Mouse (Mus musculus): Measurements from ENCODE around the gene Siah3. TPM values are rescaled to one million over a fixed set of nuclear protein-coding genes. Genes with fewer than 3 reads are reported as not detected.

Siah3 gene
- polyA plus RNA-seq, 1 experiment from 2014 or later: not detected

- no peak overlapping the region for H3K4me3 ChIP-seq
- no peaks in the 10 kb centered on the region for H3K27me3 ChIP-seq (ENCODE audit: low read depth, poor library complexity, severe bottlenecking)
- no peaks in the 10 kb centered on the region for H3K9me3 ChIP-seq (replicated peaks)
- no peak overlapping the region for H3K27ac ChIP-seq
- DNase-seq (ENCODE audit: low spot score): no peak
- 88% methylated on average over 3 of the region's 3 CpGs for WGBS
- no peaks in the 10 kb centered on the region for H3K36me3 ChIP-seq
- H3K4me1 ChIP-seq: 0 out of 2 replicates have a peak, but pooled peaks cover 5% of the 10 kb centered on the region
Measured at GRCm38 (mm10) chr14:75516161-75516560, 60.4 kb downstream of the Siah3 start.

DNA sequence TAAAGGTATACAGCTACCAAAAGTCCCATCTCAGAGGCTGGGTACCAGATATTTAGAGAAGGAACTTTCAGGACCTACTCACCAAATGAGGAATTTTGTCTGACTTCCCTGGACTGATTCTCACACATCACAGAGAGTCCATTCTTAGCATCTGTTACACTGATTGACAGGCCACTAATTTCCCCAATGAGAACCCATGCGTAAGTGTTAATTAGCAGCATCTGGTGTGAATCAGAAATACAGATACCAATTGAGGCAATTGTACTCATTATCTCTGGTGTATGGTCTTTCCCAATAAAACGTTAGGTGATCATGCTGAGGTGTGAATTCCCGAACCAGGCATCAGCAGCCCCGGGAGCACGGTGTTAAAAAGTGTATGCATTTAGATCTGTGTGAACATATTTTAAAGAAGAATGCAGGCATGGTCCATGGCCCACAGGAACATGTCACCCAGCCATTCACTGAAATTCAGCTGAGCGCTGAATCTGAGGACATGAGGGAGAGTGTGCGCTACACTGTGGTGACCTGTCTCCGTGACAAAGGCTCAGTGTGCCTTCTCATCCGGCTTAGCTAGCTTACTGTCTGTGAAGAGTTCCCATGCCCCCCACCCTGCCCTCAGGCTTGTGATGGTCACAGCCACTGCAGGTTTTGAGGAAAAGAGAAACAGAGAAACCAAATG is 61.3 kb downstream of the Siah3 start:
- Histone ChIP-seq H3K9me3 (replicated peaks) (no peaks in the 10 kb centered on the region), H3K36me3 (no peaks in the 10 kb centered on the region), H3K4me3 (no peak overlapping the region), H3K27ac (no peak overlapping the region), H3K27me3 (ENCODE audit: low read depth, poor library complexity, severe bottlenecking) (no peaks in the 10 kb centered on the region), H3K4me1 (0 out of 2 replicates have a peak, but pooled peaks cover 5% of the 10 kb centered on the region)
- 71% methylated on average over 9 of the region's 9 CpGs for WGBS
- DNase-seq (ENCODE audit: low spot score): no peak

DNA sequence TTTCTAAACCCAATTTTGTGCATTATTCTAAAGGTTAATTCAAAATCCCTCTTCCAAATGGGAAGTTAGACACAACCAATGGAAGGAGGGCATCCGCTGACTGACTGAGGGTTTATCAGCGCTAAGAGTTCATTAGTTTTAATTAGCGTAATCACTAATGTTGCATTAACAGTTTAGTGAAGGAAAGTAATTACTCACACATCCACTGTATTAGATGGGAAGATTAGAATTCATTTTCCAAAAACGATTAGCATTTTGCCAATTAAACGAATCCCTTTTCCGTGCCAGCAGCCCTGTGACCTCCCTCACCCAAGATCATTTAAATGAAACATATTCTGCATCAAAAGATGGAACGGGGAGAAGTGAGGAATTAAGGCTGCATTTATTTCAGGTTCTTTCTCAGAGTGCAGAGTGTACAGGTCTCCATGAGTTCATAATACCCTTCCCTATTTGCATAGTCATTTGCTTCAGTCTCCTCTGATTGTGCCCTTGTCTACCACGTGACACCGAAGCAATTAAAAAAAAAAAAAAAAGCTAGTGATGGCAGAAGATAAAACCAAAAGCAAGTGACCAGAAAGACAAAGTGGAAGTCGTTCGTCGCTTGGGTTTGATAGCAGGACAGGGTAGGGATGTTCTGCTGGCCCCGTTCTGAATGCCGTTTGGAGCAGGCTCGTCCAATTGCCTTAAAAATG is 62.6 kb downstream of the Siah3 start:
- Histone ChIP-seq H3K27me3 (ENCODE audit: low read depth, poor library complexity, severe bottlenecking) (no peaks in the 10 kb centered on the region), H3K4me3 (no peak overlapping the region), H3K9me3 (replicated peaks) (no peaks in the 10 kb centered on the region), H3K36me3 (no peaks in the 10 kb centered on the region), H3K4me1 (0 out of 2 replicates have a peak, but pooled peaks cover 5% of the 10 kb centered on the region), H3K27ac (no peak overlapping the region)
- 88% methylated on average over 15 of the region's 15 CpGs for WGBS
- no peak for DNase-seq (ENCODE audit: low spot score)

GRCm38 (mm10) chr14:75518899-75519298 is 63.1 kb downstream of the Siah3 start:
- Histone ChIP-seq H3K4me3 (no peak overlapping the region), H3K9me3 (replicated peaks) (no peaks in the 10 kb centered on the region), H3K27ac (no peak overlapping the region), H3K4me1 (0 out of 2 replicates have a peak, but pooled peaks cover 5% of the 10 kb centered on the region), H3K36me3 (no peaks in the 10 kb centered on the region), H3K27me3 (ENCODE audit: low read depth, poor library complexity, severe bottlenecking) (no peaks in the 10 kb centered on the region)
- no peak for DNase-seq (ENCODE audit: low spot score)
- 89% methylated on average over 6 of the region's 6 CpGs for WGBS

- DNase-seq (ENCODE audit: low spot score): no peak
- WGBS: 88% methylated on average over 8 of the region's 8 CpGs
- 0 out of 2 replicates have a peak, but pooled peaks cover 5% of the 10 kb centered on the region for H3K4me1 ChIP-seq
- no peak overlapping the region for H3K27ac ChIP-seq
- no peaks in the 10 kb centered on the region for H3K36me3 ChIP-seq
- no peaks in the 10 kb centered on the region for H3K27me3 ChIP-seq (ENCODE audit: low read depth, poor library complexity, severe bottlenecking)
- H3K9me3 ChIP-seq (replicated peaks): no peaks in the 10 kb centered on the region
- no peak overlapping the region for H3K4me3 ChIP-seq
Measured at GRCm38 (mm10) chr14:75519668-75520067, 63.9 kb downstream of the Siah3 start.

GRCm38 (mm10) chr14:75524648-75525047 is 68.9 kb downstream of the Siah3 start:
- Histone ChIP-seq H3K9me3 (replicated peaks) (no peaks in the 10 kb centered on the region), H3K27me3 (ENCODE audit: low read depth, poor library complexity, severe bottlenecking) (no peaks in the 10 kb centered on the region), H3K4me3 (no peak overlapping the region), H3K4me1 (peaks cover 1% of the 10 kb centered on the region), H3K36me3 (no peaks in the 10 kb centered on the region), H3K27ac (no peak overlapping the region)
- no peak for DNase-seq (ENCODE audit: low spot score)
- WGBS: 92% methylated on average over 2 of the region's 2 CpGs

DNA sequence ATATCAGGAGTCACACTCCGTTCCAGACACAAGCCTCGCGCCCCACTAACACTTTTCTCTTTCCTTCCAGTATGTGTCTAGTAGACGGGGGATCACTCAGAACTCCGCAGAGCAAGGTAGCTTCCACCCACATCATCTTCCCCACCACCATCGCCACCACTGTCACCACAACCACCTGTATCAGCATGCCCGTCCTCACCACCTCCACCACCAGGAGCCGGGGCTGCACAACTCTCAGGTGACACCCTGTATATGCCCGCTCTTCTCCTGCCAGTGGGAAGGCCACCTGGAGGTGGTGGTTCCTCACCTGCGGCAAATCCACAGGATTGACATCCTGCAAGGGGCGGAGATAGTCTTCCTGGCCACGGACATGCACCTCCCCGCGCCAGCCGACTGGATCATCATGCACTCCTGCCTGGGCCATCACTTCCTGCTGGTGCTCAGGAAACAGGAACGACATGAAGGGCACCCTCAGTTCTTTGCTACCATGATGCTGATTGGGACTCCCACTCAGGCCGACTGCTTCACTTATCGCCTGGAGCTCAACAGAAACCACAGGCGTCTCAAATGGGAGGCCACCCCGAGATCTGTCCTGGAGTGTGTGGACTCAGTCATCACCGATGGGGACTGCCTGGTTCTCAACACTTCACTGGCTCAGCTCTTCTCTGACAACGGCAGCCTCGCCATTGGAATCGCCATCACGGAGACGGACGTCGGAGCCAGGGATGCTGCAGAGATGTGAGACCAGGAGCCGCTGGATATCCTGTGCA is 69.8 kb downstream of the Siah3 start:
- Histone ChIP-seq H3K27me3 (ENCODE audit: low read depth, poor library complexity, severe bottlenecking) (no peaks in the 10 kb centered on the region), H3K36me3 (no peaks in the 10 kb centered on the region), H3K4me3 (no peak overlapping the region), H3K27ac (no peak overlapping the region; the same call in 1 of the 2 replicates), H3K9me3 (replicated peaks) (no peaks in the 10 kb centered on the region), H3K4me1 (peaks cover 10% of the 10 kb centered on the region)
- 88% methylated on average over 29 of the region's 29 CpGs for WGBS
- no peak for DNase-seq (ENCODE audit: low spot score)

DNA sequence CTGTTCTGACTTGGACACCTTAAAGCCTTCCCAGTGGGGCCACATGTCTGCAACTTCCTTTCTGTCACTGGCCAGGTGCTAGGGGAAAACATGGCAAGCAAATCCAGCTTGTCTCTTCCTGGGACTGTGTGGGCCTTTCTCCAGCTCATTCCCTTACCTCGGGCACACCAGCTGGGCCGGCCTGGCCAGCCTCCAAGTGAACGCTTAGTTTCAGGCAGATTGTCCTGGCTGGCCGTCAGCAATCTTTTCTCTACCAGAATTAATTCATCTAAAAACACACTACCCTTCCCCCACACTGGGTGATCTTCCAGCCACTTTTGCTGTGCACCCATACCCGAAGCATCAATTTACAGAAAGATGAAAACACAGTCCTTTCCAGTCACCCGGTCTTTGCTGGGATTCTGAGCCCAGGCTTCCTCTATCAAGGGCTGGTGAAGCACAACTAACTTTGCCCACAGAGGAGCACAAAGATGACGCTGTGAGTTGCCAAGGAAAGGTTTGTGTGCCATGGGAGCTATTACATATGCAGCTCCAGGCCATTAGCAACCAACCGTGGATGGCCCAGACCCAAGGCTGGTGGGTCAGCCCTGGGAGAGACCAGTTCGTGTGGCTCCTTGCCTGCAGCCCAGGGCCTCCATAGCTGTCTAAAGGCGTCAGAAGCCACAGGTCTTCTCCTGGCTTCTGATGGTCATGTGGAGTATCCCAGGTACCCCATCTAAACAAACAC is 71.8 kb downstream of the Siah3 start:
- WGBS: 88% methylated on average over 10 of the region's 10 CpGs
- Histone ChIP-seq H3K36me3 (no peaks in the 10 kb centered on the region), H3K9me3 (replicated peaks) (no peaks in the 10 kb centered on the region), H3K27me3 (ENCODE audit: low read depth, poor library complexity, severe bottlenecking) (no peaks in the 10 kb centered on the region), H3K27ac (no peak overlapping the region), H3K4me1 (peaks cover 22% of the 10 kb centered on the region), H3K4me3 (no peak overlapping the region)
- DNase-seq (ENCODE audit: low spot score): no peak

GRCm38 (mm10) chr14:75530815-75531353 is 75.1 kb downstream of the Siah3 start:
- WGBS: 90% methylated on average over 7 of the region's 7 CpGs
- Histone ChIP-seq H3K27me3 (ENCODE audit: low read depth, poor library complexity, severe bottlenecking) (no peaks in the 10 kb centered on the region), H3K27ac (no peak overlapping the region), H3K36me3 (no peaks in the 10 kb centered on the region), H3K4me1 (peaks cover 26% of the 10 kb centered on the region), H3K9me3 (replicated peaks) (no peaks in the 10 kb centered on the region), H3K4me3 (no peak overlapping the region)
- DNase-seq (ENCODE audit: low spot score): no peak

- peaks cover 57% of the 10 kb centered on the region for H3K4me1 ChIP-seq
- H3K27me3 ChIP-seq (ENCODE audit: low read depth, poor library complexity, severe bottlenecking): no peaks in the 10 kb centered on the region
- 46% methylated on average over 2 of the region's 2 CpGs for WGBS
- H3K4me3 ChIP-seq: no peak overlapping the region
- DNase-seq (ENCODE audit: low spot score): no peak
- no peak overlapping the region for H3K27ac ChIP-seq
- no peaks in the 10 kb centered on the region for H3K36me3 ChIP-seq
- no peaks in the 10 kb centered on the region for H3K9me3 ChIP-seq (replicated peaks)
Measured at GRCm38 (mm10) chr14:75539205-75539604, 83.4 kb downstream of the Siah3 start.

DNA sequence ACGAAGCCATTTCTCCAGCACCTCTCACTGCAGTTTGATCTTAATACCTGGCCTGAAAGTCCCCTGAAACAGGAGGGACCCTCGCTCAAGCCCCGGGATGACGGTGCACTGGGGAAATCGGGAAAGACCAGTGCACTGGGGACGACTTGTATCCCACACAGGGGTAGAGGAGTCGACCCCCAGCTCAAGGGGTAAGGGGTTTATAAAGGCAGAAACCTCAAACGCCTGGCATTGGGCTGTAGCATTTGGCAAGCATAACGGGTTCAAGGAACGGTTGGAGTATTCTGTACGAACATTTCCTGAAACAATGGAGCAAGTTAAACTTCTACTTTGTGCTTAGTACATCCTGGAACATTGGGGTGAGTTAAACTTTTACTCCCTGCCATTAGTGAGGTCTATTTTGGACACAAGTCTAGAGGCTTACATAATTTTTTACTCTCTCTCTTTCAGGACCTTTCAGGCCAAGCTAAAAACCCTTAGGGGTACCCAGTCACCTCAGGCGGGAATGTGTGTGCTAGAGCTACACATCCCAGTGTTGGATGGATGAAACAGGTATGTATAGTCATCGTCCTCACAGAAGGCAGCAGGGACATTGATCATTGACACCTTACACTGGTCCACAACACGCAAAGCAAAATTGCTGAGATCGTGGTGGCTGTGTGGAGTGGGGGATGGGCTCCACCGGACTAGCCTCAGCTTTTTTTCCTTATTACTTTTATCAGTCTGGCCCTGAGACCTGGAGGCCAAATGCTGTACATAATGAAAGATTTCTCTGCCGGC is 84.6 kb downstream of the Siah3 start:
- DNase-seq (ENCODE audit: low spot score): no peak
- Histone ChIP-seq H3K36me3 (no peaks in the 10 kb centered on the region), H3K4me3 (no peak overlapping the region), H3K9me3 (replicated peaks) (no peaks in the 10 kb centered on the region), H3K4me1 (peaks cover 57% of the 10 kb centered on the region), H3K27me3 (ENCODE audit: low read depth, poor library complexity, severe bottlenecking) (no peaks in the 10 kb centered on the region), H3K27ac (0 out of 2 replicates have a peak overlapping the region, but pooled peaks have one; percentile 36)
- 70% methylated on average over 17 of the region's 17 CpGs for WGBS

DNA sequence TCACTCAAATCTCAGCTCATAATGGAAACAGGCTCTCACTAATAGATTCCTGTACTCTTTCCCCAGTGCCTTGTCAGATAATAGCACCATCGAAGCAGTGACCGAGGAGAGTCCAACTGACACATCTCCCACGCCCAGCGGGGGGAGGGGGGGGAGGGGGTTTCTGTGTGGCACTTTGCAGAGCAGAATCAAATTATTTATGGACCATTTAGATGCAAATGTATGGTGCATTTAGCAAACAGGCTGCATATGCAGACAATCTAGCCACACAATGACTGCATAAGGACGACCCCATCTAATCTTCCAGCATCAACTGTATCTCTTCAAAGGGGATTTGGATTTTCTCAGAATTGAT is 85.2 kb downstream of the Siah3 start:
- 24% methylated on average over 5 of the region's 5 CpGs for WGBS
- H3K27ac ChIP-seq: no peak overlapping the region
- DNase-seq (ENCODE audit: low spot score): no peak

More for the DNA sequence above, 85.2 kb downstream of the Siah3 start:
- H3K27me3 ChIP-seq (ENCODE audit: low read depth, poor library complexity, severe bottlenecking): no peaks in the 10 kb centered on the region
- H3K9me3 ChIP-seq (replicated peaks): no peaks in the 10 kb centered on the region
- H3K36me3 ChIP-seq: no peaks in the 10 kb centered on the region
- H3K4me3 ChIP-seq: no peak overlapping the region
- peaks cover 57% of the 10 kb centered on the region for H3K4me1 ChIP-seq

Data from limb, embryonic 10.5 days (tissue).